Mouse (Mus musculus) liver (tissue): ENCODE data around the gene Dnah2.

Source experiments
- DNase-seq: peaks from one replicate; pipeline ENCODE4 v3.0.0-alpha.2; 2020; ENCODE audit warnings: mixed read lengths

The Dnah2 gene

GRCm38 (mm10) chr11:69527098-69528030, 21.5 kb downstream of the Dnah2 start:
- no peak for DNase-seq

GRCm38 (mm10) chr11:69526631-69527030, 22.3 kb downstream of the Dnah2 start:
- no peak for DNase-seq

GRCm38 (mm10) chr11:69525661-69526060, 23.2 kb downstream of the Dnah2 start:
- DNase-seq, result no peak

GRCm38 (mm10) chr11:69523651-69524050, 25.3 kb downstream of the Dnah2 start:
- DNase-seq, result no peak

DNA sequence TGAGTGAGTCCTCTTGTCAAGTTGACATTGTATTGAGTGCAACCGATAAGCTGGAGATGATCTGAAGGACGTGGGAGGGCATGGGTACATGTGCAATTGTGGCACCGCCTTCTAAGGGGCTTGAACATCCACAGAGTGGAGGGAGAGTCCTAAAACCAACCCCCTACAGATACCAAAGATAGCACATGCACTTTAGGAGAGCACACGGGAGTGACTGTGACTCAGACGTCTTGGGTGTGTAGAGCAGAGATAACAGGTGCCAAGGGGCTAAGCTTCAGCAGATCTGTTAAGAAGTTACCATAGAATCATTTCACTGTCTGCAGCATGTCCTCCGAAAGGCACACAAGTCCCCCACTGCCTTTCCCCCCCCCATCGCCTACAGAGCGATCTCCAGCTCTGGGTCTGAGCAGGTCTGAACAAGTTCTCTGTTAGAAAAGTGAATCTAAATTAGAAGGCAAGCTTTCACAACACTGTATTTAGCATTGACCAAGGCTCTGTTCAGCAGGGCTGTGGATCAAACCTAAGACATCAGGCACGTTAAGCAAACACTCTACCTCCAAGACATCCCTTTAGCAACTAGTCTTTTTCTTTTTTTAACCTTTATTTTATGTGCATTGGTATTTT, 27.3 kb downstream of the Dnah2 start:
- DNase-seq, result no peak

DNA sequence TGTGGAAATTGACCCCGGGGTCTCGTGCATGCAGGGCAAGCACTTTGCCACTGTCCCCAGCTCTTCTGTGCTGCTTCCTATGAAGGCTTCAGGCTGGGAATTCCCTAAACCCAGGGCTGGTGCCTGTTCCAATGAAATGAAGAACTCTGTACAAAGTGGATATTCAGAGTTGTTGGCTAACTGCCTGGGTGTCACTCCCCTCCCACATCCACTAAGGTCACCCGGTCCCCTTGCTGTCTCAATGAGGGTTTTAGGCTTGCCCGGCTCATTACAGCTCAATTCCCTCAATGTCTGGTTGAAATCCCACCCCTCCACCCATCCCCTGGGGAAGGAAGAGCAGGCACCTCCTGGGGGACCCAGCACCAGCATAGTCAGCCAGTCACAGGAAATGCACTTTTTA, 28.9 kb downstream of the Dnah2 start:
- no peak for DNase-seq

DNA sequence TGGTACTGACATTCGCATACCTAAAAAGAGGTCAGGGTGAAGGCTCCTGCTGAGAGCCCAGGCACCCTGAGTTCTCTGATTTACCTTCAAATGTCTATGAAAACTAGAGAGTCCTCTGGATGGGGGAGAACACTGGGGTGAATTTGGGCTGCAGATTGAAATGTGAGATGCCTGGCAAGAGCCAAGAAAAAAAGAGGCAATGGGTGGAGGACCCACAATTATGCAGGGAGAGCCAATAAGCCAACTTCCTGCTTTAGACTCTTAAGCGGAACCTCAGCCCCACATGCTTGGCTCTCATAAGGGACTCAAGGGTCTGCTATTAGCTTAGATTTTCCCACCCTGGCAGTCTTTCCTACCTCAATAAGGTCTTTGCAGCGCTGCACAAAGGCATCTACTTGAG, 32.2 kb downstream of the Dnah2 start:
- no peak for DNase-seq

DNA sequence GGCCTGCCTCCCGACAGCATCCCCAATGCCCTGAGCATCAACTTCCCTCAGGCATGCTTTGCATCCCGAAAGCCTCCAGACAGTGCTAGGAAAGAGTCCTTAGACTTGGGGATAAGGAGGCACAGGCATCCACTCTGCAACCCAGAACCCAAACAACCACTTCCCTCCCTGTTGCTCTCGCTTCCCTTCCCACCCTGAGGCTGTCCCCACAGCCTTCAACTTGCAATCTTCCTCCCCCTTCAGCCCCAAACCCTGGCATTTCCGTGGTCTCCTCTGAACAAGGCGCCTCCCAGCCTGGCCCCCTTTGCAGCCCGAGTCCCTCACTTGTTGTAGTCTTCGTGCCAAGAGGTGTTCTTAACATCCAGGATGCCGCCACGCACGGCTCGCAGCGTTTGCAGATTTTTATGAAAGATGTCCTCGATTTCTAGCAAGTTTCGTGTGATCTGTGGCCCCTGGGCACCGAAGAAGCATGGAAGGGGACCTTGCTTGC, 32.7 kb downstream of the Dnah2 start:
- no peak for DNase-seq

DNA sequence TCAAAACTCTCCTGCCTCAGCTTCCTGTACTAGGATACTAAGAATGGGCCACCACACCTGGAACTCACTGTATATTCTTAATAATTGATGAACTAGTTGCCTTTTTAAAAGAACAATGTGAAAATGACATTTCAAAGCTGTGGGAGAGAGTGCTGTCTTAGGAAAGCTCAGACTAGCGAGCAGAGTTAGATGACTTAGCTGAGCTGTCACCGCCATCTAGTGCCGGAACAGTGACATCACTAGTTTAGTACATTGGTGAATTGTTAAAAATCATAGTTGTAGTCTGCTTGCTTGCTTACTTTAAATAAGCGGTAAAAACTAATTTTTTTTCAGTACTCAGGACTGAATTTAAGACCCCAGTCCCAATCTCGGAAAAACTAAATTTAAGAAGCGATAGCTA, 35.1 kb downstream of the Dnah2 start:
- peak; percentile 68 for DNase-seq

DNA sequence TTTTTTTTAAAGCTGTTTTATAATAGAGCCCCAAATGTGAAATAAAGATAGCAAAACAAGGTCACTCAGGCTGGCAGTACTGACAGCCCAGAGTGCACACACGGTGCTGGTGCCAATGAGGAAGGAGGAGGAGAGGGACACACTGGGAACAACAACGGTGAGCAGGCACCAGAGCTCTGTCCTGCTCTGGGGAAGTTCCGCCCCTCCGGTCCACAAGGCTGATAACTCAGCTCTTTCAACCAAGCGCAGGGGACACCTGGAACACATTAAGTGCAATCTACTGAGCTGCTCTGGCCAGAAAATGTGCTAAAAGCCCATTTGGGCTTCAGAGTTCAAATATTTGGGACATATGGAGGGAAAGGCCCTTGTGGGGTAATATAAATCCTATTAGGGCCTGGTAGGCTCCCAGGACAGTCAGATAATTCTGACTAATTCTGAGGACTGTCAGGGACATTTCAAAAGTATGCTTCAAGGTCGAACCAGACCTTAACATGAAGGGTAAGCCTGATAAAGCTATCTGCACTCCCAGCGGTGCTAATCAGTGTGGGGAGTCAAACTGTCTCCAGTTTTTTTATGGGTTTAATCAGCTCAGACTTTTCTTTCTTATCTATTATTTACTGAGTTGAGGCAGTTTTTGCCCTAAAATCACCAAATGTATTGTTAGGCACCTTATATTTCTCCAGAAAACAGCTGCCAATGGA, 38.0 kb downstream of the Dnah2 start:
- DNase-seq, result peak; percentile 56

- no peak for DNase-seq
Measured at GRCm38 (mm10) chr11:69503863-69504280, 45.0 kb downstream of the Dnah2 start.

DNA sequence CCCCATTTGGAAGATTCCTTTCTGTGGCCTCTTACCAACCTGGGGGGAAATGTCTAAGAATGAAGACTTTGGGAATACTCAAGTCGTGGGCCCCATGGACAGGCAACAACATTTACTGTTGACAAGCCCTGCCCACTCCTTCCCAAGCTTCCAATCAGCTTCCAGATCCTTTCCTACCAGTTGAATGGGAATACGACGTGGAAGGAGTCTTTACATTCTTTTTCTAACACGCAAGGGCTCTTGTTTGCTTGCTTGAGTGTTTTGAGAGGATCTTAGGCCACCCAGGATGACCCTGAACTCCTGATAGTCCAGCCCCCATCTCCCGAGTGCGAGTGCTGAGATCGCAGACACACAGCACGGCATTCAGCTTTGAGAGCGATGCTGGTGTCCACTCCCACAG, 47.4 kb downstream of the Dnah2 start:
- no peak for DNase-seq

DNA sequence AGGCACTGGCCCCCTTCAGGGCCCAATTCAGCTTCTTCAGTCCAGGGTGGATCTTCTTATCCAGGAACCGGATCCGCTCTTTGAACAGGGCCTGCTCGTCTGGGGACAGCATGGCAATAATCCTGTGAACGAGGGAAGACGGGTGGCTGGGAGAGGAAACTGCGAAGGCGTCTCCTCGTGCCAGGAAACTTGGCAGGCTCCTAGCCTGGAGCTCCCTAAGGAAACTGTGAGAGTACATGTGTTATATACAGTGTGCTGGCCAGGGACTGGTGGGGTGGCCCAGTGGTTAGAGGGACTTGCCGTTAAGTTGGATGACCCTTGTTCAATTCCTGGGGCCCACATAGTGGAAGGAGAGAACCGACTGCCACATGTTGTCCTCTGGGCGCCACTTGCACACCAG, 49.8 kb downstream of the Dnah2 start:
- no peak for DNase-seq

- DNase-seq, result no peak
Measured at GRCm38 (mm10) chr11:69491711-69492110, 57.2 kb downstream of the Dnah2 start.

GRCm38 (mm10) chr11:69490898-69491297, 58.0 kb downstream of the Dnah2 start:
- no peak for DNase-seq

DNA sequence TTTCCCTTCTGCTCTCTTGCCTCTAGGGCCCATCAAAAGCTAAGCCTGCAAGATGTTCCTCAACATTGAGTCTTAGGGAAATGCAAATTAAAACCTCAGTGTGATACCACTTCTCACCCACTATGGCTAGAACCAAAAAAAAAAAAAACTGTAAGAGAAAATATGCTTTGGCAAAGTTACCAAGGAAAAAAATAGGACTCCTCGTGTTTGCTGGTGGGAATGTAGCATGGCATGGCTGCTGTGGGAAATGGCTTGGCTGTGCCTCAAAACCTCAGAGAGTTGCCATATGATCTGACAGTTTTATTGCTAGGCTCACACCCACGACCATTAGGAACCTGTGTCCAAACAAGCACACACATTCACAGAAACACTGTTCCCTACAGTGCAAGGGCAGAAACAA, 61.4 kb downstream of the Dnah2 start:
- no peak for DNase-seq

- no peak for DNase-seq
Measured at GRCm38 (mm10) chr11:69477645-69478044, 71.3 kb downstream of the Dnah2 start.

GRCm38 (mm10) chr11:69476802-69477201, 72.1 kb downstream of the Dnah2 start:
- DNase-seq, result no peak

- no peak for DNase-seq
Measured at GRCm38 (mm10) chr11:69474737-69475136, 74.2 kb downstream of the Dnah2 start.

- DNase-seq, result no peak
Measured at GRCm38 (mm10) chr11:69472687-69473086, 76.2 kb downstream of the Dnah2 start.

DNA sequence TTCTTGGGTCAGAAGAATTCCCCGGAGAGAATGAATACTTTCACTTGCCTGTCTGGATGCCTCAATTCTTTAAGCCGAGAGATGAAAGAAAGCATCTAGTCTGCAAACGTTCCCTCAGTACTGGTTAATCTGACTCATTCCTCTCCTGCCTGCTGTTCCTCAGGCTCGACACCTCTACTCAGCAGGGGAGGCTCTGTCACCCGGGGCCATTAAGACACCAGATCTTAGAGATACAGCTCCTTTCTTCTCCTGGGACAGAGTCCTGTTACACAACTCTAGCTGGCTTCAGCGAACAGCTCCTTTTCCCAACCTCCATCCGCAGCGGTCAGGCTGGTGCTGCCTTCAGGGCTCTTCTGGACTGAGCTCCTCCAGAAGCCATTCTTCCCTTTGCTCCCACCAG, 77.4 kb downstream of the Dnah2 start:
- no peak for DNase-seq

- DNase-seq, result no peak
Measured at GRCm38 (mm10) chr11:69469301-69469700, 79.6 kb downstream of the Dnah2 start.

DNA sequence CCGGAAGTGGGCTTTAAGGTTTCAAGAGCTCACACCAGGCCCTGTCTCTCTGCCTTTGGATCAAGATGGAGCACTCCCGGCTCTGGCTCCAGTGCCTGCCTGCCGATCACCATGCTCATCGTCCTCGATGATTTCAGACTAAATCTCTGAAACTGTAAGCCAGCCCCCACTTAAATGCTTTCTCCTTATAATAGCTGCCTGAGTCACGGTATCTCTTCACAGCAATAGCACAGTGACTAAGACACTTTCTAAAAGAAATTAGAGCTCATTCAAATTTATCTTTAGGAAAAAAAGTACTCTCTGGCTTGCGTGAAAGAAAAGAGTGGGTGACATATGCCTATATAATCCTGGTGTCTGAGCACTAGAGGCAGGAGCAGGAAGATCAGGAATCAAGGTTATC, 84.9 kb downstream of the Dnah2 start:
- no peak for DNase-seq

DNA sequence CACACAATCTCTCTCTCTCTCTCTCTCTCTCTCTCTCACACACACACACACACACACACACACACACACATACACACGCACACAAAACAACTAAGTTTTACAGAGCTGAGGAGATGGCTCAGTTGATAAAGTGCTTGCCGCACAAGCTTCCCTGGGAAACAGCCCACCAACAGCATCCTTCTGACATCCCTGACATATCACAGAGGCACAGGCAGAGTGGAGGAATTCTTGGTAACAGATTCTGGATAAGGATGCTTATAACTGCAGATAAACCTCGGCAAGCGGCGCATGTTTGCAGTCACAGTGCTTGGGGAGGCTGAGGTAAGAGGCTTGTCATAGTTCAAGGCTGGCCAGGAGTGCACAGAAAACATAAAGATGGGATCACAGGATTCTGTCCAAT, 87.3 kb downstream of the Dnah2 start:
- DNase-seq, result no peak
